Mouse (Mus musculus) small intestine, adult 2 months (tissue): ENCODE measurements around the gene Rtp2. TPM values are rescaled to one million over a fixed set of nuclear protein-coding genes. Genes with fewer than 3 reads are reported as not detected.
"Not testable (repeated sequence)": the region's sequence is repeated elsewhere in the genome, so short reads cannot be mapped to it uniquely, and the experiment has no call there.

Source experiments
- H3K27ac ChIP-seq: fragments of 200-500 bp; 2 replicates; pipeline ENCODE4 v1.5.1; 2012; ENCODE audit warnings: low read depth, low read length, control low read depth, inconsistent platforms; ENCODE audit not compliant: insufficient read depth
- H3K27me3 ChIP-seq: fragments of 200-500 bp; 2 replicates; pipeline ENCODE4 v1.6.1; 2012; ENCODE audit warnings: mild to moderate bottlenecking, moderate library complexity, low read length, inconsistent platforms; ENCODE audit not compliant: control insufficient read depth, insufficient read depth
- H3K36me3 ChIP-seq: fragments of 200-500 bp; 2 replicates; pipeline ENCODE4 v1.6.1; 2012; ENCODE audit warnings: mild to moderate bottlenecking, low read length, control low read depth, inconsistent platforms; ENCODE audit not compliant: control insufficient read depth, insufficient read depth
- H3K4me1 ChIP-seq: fragments of 200-500 bp; 2 replicates; pipeline ENCODE4 v1.6.1; 2012; ENCODE audit warnings: low read length, inconsistent platforms, mixed read lengths; ENCODE audit not compliant: control insufficient read depth, insufficient read depth, insufficient read length
- H3K4me3 ChIP-seq: fragments of 200-500 bp; 2 replicates; pipeline ENCODE4 v1.5.1; 2012; ENCODE audit warnings: low read depth, mild to moderate bottlenecking, control low read depth, inconsistent platforms, low read length, moderate library complexity
- CTCF ChIP-seq: fragments of 200-500 bp; IDR thresholded peaks from 2 replicates; pipeline ENCODE4 v1.5.1; 2012; ENCODE audit warnings: low read depth, mild to moderate bottlenecking, control low read depth, inconsistent platforms, low read length, moderate library complexity, mixed read lengths; ENCODE audit not compliant: insufficient replicate concordance, insufficient read length; ENCODE audit errors: extremely low read depth
- POLR2A ChIP-seq: fragments of 200-500 bp; IDR thresholded peaks from 2 replicates; pipeline ENCODE4 v1.6.1; 2012; ENCODE audit warnings: low read depth, mild to moderate bottlenecking, control low read depth, inconsistent platforms, low read length, moderate library complexity
- WGBS: fragments of 180-500 bp; shearing (Covaris S2); methylation state at CpG from one replicate; pipeline ENCODE4 v1.1.7; 2018; 5-methylcytosine and 5-hydroxymethylcytosine counted together
- polyA plus RNA-seq: library from polyadenylated mRNA; depleted of rRNA; stranded (reverse); fragments of >200 nt; gene quantifications from 2 replicates; pipeline ENCODE4 v1.2.3, GENCODE M21; 2012

Rtp2 gene
- polyA plus RNA-seq, 1 experiment, result not detected

- 83% methylated on average over 1 of the region's 1 CpGs for WGBS
- Histone ChIP-seq H3K27ac (no peak overlapping the region), H3K27me3 (no peaks in the 10 kb centered on the region), H3K4me1 (no peaks in the 10 kb centered on the region), H3K4me3 (no peak overlapping the region), H3K36me3 (no peaks in the 10 kb centered on the region)
- TF ChIP-seq POLR2A, result no peak
- no peak for TF ChIP-seq CTCF
Measured at GRCm38 (mm10) chr16:23922906-23923305, 9.3 kb downstream of the Rtp2 start.

GRCm38 (mm10) chr16:23921697-23922096, 10.5 kb downstream of the Rtp2 start:
- no peaks in the 10 kb centered on the region for H3K36me3 ChIP-seq
- H3K27ac ChIP-seq, result no peak overlapping the region
- WGBS, result 56% methylated on average over 5 of the region's 5 CpGs
- TF ChIP-seq POLR2A (no peak), CTCF (no peak)
- no peak overlapping the region for H3K4me3 ChIP-seq
- no peaks in the 10 kb centered on the region for H3K27me3 ChIP-seq
- no peaks in the 10 kb centered on the region for H3K4me1 ChIP-seq

GRCm38 (mm10) chr16:23919418-23919817, 12.8 kb downstream of the Rtp2 start:
- Histone ChIP-seq H3K4me1 (no peaks in the 10 kb centered on the region), H3K36me3 (no peaks in the 10 kb centered on the region), H3K27ac (no peak overlapping the region), H3K27me3 (no peaks in the 10 kb centered on the region), H3K4me3 (no peak overlapping the region)
- 42% methylated on average over 2 of the region's 2 CpGs for WGBS
- TF ChIP-seq CTCF (no peak), POLR2A (no peak)

GRCm38 (mm10) chr16:23913401-23913800, 18.8 kb downstream of the Rtp2 start:
- H3K4me3 ChIP-seq, result no peak overlapping the region
- no peaks in the 10 kb centered on the region for H3K36me3 ChIP-seq
- no peaks in the 10 kb centered on the region for H3K27me3 ChIP-seq
- H3K4me1 ChIP-seq, result no peaks in the 10 kb centered on the region
- no peak overlapping the region for H3K27ac ChIP-seq
- 24% methylated on average over 3 of the region's 3 CpGs for WGBS
- TF ChIP-seq POLR2A, result no peak
- TF ChIP-seq CTCF, result no peak

GRCm38 (mm10) chr16:23912741-23913140, 19.5 kb downstream of the Rtp2 start:
- no peaks in the 10 kb centered on the region for H3K4me1 ChIP-seq
- 64% methylated on average over 13 of the region's 13 CpGs for WGBS
- no peak overlapping the region for H3K4me3 ChIP-seq
- H3K36me3 ChIP-seq, result no peaks in the 10 kb centered on the region
- no peaks in the 10 kb centered on the region for H3K27me3 ChIP-seq
- TF ChIP-seq CTCF (no peak), POLR2A (no peak)
- H3K27ac ChIP-seq, result no peak overlapping the region

- H3K4me3 ChIP-seq, result not testable (repeated sequence)
Measured at GRCm38 (mm10) chr16:23909015-23909354, 23.2 kb downstream of the Rtp2 start.

GRCm38 (mm10) chr16:23908076-23909014, 23.8 kb downstream of the Rtp2 start:
- H3K27me3 ChIP-seq, result not testable (repeated sequence)

More at GRCm38 (mm10) chr16:23909015-23909354, 23.2 kb downstream of the Rtp2 start:
- H3K27me3 ChIP-seq, H3K36me3 ChIP-seq, H3K4me1 ChIP-seq, H3K27ac ChIP-seq: not testable (repeated sequence)
- 88% methylated on average over 3 of the region's 3 CpGs for WGBS

GRCm38 (mm10) chr16:23906586-23906985, 25.6 kb downstream of the Rtp2 start:
- WGBS, result 79% methylated on average over 3 of the region's 3 CpGs
- H3K27me3 ChIP-seq, H3K27ac ChIP-seq, H3K36me3 ChIP-seq, H3K4me3 ChIP-seq, H3K4me1 ChIP-seq: not testable (repeated sequence)

More at GRCm38 (mm10) chr16:23908076-23909014, 23.8 kb downstream of the Rtp2 start:
- not testable (repeated sequence) for H3K36me3 ChIP-seq, H3K27ac ChIP-seq, H3K4me3 ChIP-seq, H3K4me1 ChIP-seq
- 79% methylated on average over 9 of the region's 9 CpGs for WGBS
